Mouse (Mus musculus) lung, embryonic 14.5 days (tissue): ENCODE results near the gene Wdr73. TPM values are rescaled to one million over a fixed set of nuclear protein-coding genes. Genes with fewer than 3 reads are reported as not detected.

Experiments
- ATAC-seq: fragments of 200-750 bp; cut with Nextera tagmentation; 2 replicates; pipeline ENCODE4 v1.8.0; 2017; ENCODE audit warnings: mild to moderate bottlenecking, moderate TSS enrichment, moderate library complexity; ENCODE audit not compliant: insufficient read depth
- DNase-seq: peaks from one replicate; pipeline ENCODE4 v3.0.0-alpha.2; 2015
- H3K27ac ChIP-seq: fragments of 300-500 bp; sonication (generic); 2 replicates; pipeline ENCODE4 v1.5.1; 2014; ENCODE audit warnings: low read depth, mild to moderate bottlenecking, moderate library complexity
- H3K27me3 ChIP-seq: fragments of 300-500 bp; sonication (generic); 2 replicates; pipeline ENCODE4 v1.6.1; 2014; ENCODE audit warnings: low read length, control low read depth; ENCODE audit not compliant: insufficient read depth
- H3K36me3 ChIP-seq: fragments of 300-500 bp; sonication (generic); 2 replicates; pipeline ENCODE4 v1.6.1; 2014; ENCODE audit warnings: control low read depth; ENCODE audit not compliant: insufficient read depth
- H3K4me1 ChIP-seq: fragments of 300-500 bp; sonication (generic); 2 replicates; pipeline ENCODE4 v1.6.1; 2014; ENCODE audit warnings: antibody characterized with exemption, control low read depth; ENCODE audit not compliant: insufficient read depth
- H3K4me2 ChIP-seq: fragments of 300-500 bp; sonication (generic); 2 replicates; pipeline ENCODE4 v1.6.1; 2014; ENCODE audit warnings: mild to moderate bottlenecking
- H3K4me3 ChIP-seq: fragments of 300-500 bp; sonication (generic); 2 replicates; pipeline ENCODE4 v1.5.1; 2014; ENCODE audit warnings: low read depth, low read length
- H3K9ac ChIP-seq: fragments of 300-500 bp; sonication (generic); 2 replicates; pipeline ENCODE4 v1.6.1; 2014
- H3K9me3 ChIP-seq: fragments of 300-500 bp; sonication (generic); 2 replicates; pipeline ENCODE4 v1.6.1; 2016; ENCODE audit warnings: low read depth, low read length, control low read depth
- CTCF ChIP-seq: IDR thresholded peaks from 2 replicates; pipeline ENCODE4 v1.5.1; 2016; ENCODE audit warnings: antibody characterized with exemption, low read depth
- WGBS: fragments of 180-500 bp; shearing (Covaris S2); extraction: QIAGEN DNeasy Blood & Tissue Kit; methylation state at CpG from one replicate; pipeline ENCODE4 v1.1.7; 2014; 5-methylcytosine and 5-hydroxymethylcytosine counted together
- polyA plus RNA-seq: library from polyadenylated mRNA; unstranded; fragments of >200 nt; fragmentation: Nextera tagmentation; extraction: Ambion mirVana; gene quantifications from 2 replicates; pipeline ENCODE4 v1.2.1, GENCODE M21; 2014

Gene Wdr73
- polyA plus RNA-seq, 1 experiment from 2014 or later = 29.0 TPM

DNA sequence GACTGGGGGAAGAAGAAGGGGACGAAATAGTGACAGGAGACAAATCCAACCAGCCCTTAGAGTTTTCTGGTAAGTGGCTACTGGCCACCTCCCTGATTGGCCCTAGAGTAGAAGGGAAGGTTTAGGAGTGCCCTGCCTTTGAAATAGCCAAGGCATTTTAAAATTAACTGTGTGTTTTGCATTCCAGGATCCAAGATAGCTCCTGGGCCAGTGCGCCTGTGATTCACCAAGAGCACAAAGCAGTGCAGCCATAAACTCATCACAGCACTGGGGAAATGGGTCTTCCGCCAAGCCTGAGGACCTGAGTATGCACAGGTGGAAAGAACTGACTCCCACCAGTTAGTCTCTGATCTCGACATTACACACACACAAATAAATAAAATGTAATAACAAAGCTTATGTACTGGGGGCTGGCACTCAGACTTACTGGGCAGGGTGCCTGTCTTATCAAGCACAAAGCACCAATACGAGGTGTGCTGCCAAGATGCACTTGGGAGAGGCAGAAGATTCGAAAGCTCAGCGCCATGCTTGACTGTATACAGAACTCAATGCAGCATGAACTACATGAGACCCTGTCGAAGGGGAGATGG lies 30.6 kb upstream of the Wdr73 start:
- ATAC-seq (no peak), DNase-seq (no peak)
- Histone ChIP-seq H3K27ac (no peak overlapping the region), H3K27me3 (no peaks in the 10 kb centered on the region), H3K4me3 (no peak overlapping the region), H3K9ac (no peak overlapping the region), H3K4me1 (no peaks in the 10 kb centered on the region), H3K36me3 (peaks cover 43% of the 10 kb centered on the region), H3K4me2 (no peak overlapping the region), H3K9me3 (no peaks in the 10 kb centered on the region)
- no peak for TF ChIP-seq CTCF
- WGBS = 88% methylated on average over 8 of the region's 8 CpGs

- Histone ChIP-seq H3K4me2 (no peak overlapping the region), H3K27ac (no peak overlapping the region), H3K27me3 (no peaks in the 10 kb centered on the region), H3K9me3 (no peaks in the 10 kb centered on the region), H3K9ac (no peak overlapping the region), H3K4me3 (no peak overlapping the region), H3K4me1 (no peaks in the 10 kb centered on the region), H3K36me3 (peaks cover 46% of the 10 kb centered on the region)
- DNase-seq (no peak), ATAC-seq (no peak)
- WGBS = 83% methylated on average over 2 of the region's 2 CpGs
- no peak for TF ChIP-seq CTCF
Measured at GRCm38 (mm10) chr7:80923165-80923564, 22.1 kb upstream of the Wdr73 start.

GRCm38 (mm10) chr7:80919647-80920008 lies 18.6 kb upstream of the Wdr73 start:
- ATAC-seq (no peak), DNase-seq (no peak)
- Histone ChIP-seq H3K9me3 (no peaks in the 10 kb centered on the region), H3K9ac (no peak overlapping the region), H3K27me3 (no peaks in the 10 kb centered on the region), H3K4me3 (no peak overlapping the region), H3K27ac (no peak overlapping the region), H3K36me3 (peaks cover 50% of the 10 kb centered on the region), H3K4me2 (no peak overlapping the region), H3K4me1 (no peaks in the 10 kb centered on the region)
- WGBS = 77% methylated on average over 5 of the region's 5 CpGs
- no peak for TF ChIP-seq CTCF

- TF ChIP-seq CTCF = no peak
- H3K27ac ChIP-seq = no peak overlapping the region
- ATAC-seq = no peak
- no peaks in the 10 kb centered on the region for H3K9me3 ChIP-seq
- H3K4me3 ChIP-seq = no peak overlapping the region
- WGBS = 69% methylated on average over 8 of the region's 8 CpGs
- no peak for DNase-seq
- H3K9ac ChIP-seq = no peak overlapping the region
- H3K27me3 ChIP-seq = no peaks in the 10 kb centered on the region
- no peaks in the 10 kb centered on the region for H3K4me1 ChIP-seq
- H3K4me2 ChIP-seq = no peak overlapping the region
- peaks cover 50% of the 10 kb centered on the region for H3K36me3 ChIP-seq
Measured at GRCm38 (mm10) chr7:80918982-80919646, 18.0 kb upstream of the Wdr73 start.

GRCm38 (mm10) chr7:80917916-80918465 lies 16.9 kb upstream of the Wdr73 start:
- DNase-seq (no peak), ATAC-seq (no peak)
- Histone ChIP-seq H3K27ac (no peak overlapping the region), H3K9ac (no peak overlapping the region), H3K27me3 (no peaks in the 10 kb centered on the region), H3K4me1 (no peaks in the 10 kb centered on the region), H3K36me3 (peaks cover 47% of the 10 kb centered on the region), H3K9me3 (no peaks in the 10 kb centered on the region), H3K4me3 (no peak overlapping the region), H3K4me2 (no peak overlapping the region)
- TF ChIP-seq CTCF = no peak
- WGBS = 60% methylated on average over 4 of the region's 4 CpGs

DNA sequence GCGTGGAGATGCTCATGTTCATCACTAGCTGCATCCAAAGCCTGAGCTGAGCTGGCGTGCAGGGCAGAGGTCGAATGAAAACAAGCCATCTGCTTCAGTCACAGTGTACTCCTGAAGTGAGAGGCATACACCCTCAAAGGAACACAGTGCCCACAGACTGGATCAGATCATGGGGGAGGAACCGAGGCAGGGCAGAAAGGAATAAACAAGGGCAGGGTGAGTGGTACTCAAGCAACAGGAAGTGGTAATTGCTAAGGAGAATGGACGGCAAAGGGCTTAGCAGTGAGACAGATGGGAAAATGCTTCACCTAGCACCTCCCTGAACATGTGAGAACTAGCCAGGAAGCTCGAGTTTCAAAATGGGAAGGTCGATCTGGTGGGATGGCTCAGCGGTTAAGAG lies 11.4 kb upstream of the Wdr73 start:
- no peak overlapping the region for H3K4me2 ChIP-seq
- ATAC-seq (no peak), DNase-seq (no peak)
- no peaks in the 10 kb centered on the region for H3K4me1 ChIP-seq
- H3K9ac ChIP-seq = no peak overlapping the region
- 72% methylated on average over 8 of the region's 8 CpGs for WGBS
- no peak for TF ChIP-seq CTCF
- H3K4me3 ChIP-seq = no peak overlapping the region
- H3K27ac ChIP-seq = no peak overlapping the region
- H3K36me3 ChIP-seq = peaks cover 62% of the 10 kb centered on the region
- no peaks in the 10 kb centered on the region for H3K27me3 ChIP-seq
- no peaks in the 10 kb centered on the region for H3K9me3 ChIP-seq

DNA sequence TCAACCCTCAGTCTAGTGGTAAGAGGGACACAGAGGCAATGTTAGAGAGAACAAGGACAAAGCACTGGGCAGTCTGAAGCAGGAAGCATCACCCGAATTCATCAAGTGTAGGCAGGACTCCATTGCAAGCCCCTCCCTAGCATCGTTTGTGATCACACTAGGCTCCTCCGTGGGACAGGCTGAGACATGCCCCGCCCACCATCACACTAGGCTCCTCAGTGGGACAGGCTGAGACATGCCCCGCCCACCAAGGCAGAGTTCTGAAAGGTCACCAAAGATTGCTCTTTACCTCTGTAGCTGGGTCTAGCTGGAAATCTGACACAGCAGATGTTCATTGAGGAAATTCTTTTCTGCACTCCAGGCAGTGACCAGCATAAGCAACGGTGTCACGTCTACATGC lies 10.0 kb upstream of the Wdr73 start:
- Histone ChIP-seq H3K27ac (no peak overlapping the region), H3K4me2 (no peak overlapping the region), H3K27me3 (no peaks in the 10 kb centered on the region), H3K4me1 (no peaks in the 10 kb centered on the region), H3K4me3 (no peak overlapping the region), H3K36me3 (peaks cover 49% of the 10 kb centered on the region), H3K9me3 (no peaks in the 10 kb centered on the region), H3K9ac (no peak overlapping the region)
- DNase-seq = no peak
- no peak for TF ChIP-seq CTCF
- ATAC-seq = no peak
- 79% methylated on average over 7 of the region's 7 CpGs for WGBS
